Mouse (Mus musculus) stomach, embryonic 16.5 days (tissue): ENCODE data around the gene C2cd3. TPM values are rescaled to one million over a fixed set of nuclear protein-coding genes. Genes with fewer than 3 reads are reported as not detected.

Source experiments
- ATAC-seq: fragments of 200-750 bp; cut with Nextera tagmentation; 2 replicates; pipeline ENCODE4 v1.8.0; 2017; ENCODE audit warnings: moderate number of reproducible peaks, moderate TSS enrichment; ENCODE audit not compliant: insufficient read depth, low FRiP score
- H3K27ac ChIP-seq: fragments of 300-500 bp; sonication (generic); 2 replicates; pipeline ENCODE4 v1.5.1; 2014; ENCODE audit warnings: low read length
- H3K27me3 ChIP-seq: fragments of 300-500 bp; sonication (generic); 2 replicates; pipeline ENCODE4 v1.6.1; 2014; ENCODE audit warnings: low read length, control low read depth, mixed read lengths; ENCODE audit not compliant: control insufficient read depth, insufficient read depth
- H3K36me3 ChIP-seq: fragments of 300-500 bp; sonication (generic); 2 replicates; pipeline ENCODE4 v1.6.1; 2014; ENCODE audit warnings: low read length; ENCODE audit not compliant: control insufficient read depth, insufficient read depth
- H3K4me1 ChIP-seq: fragments of 300-500 bp; sonication (generic); 2 replicates; pipeline ENCODE4 v1.6.1; 2014; ENCODE audit warnings: low read length, control low read depth, mixed read lengths; ENCODE audit not compliant: control insufficient read depth, insufficient read depth
- H3K4me2 ChIP-seq: fragments of 300-500 bp; sonication (generic); 2 replicates; pipeline ENCODE4 v1.6.1; 2014; ENCODE audit warnings: low read depth, low read length, mixed read lengths
- H3K4me3 ChIP-seq: fragments of 300-500 bp; sonication (generic); replicated peaks from 2 replicates; pipeline ENCODE4 v1.5.1; 2014; ENCODE audit warnings: mild to moderate bottlenecking, low read length
- H3K9ac ChIP-seq: fragments of 300-500 bp; sonication (generic); 2 replicates; pipeline ENCODE4 v1.6.1; 2014; ENCODE audit warnings: low read length
- H3K9me3 ChIP-seq: fragments of 300-500 bp; sonication (generic); replicated peaks from 2 replicates; pipeline ENCODE4 v1.6.1; 2016; ENCODE audit warnings: low read length, control low read depth; ENCODE audit not compliant: control insufficient read depth
- WGBS: fragments of 180-500 bp; shearing (Covaris S2); extraction: QIAGEN DNeasy Blood & Tissue Kit; methylation state at CpG from one replicate; pipeline ENCODE4 v1.1.7; 2014; 5-methylcytosine and 5-hydroxymethylcytosine counted together
- polyA plus RNA-seq: library from polyadenylated mRNA; unstranded; fragments of >200 nt; fragmentation: Nextera tagmentation; extraction: Ambion mirVana; gene quantifications from 2 replicates; pipeline ENCODE4 v1.2.1, GENCODE M21; 2015

C2cd3 gene
- polyA plus RNA-seq, 1 experiment from 2014 or later = 19.6 TPM

DNA sequence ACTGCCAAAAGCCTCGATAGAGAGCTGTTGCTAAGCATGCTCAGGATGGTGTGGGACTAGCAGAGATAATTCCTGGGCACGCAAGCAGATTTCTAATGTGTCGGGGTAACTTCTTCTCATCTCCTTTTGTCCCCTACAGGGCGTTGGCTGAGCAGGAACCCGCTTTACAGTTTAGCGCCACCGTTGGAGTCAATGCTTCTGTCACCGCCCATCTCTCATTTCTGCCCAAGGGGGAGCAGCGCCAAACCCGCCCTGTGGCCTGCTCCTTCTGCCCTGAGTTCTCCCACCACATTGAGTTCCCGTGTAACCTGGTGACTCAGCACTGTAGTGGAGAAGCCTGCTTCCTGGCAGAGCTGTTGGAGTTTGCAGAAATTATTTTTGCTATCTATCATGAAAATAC lies 57.9 kb downstream of the C2cd3 start:
- H3K27me3 ChIP-seq = no peaks in the 10 kb centered on the region
- no peak overlapping the region for H3K4me2 ChIP-seq
- H3K36me3 ChIP-seq = peaks cover 23% of the 10 kb centered on the region
- H3K9ac ChIP-seq = no peak overlapping the region
- H3K27ac ChIP-seq = peak overlapping the region; percentile 39; the same call in 1 of the 2 replicates
- no peaks in the 10 kb centered on the region for H3K9me3 ChIP-seq
- WGBS = 81% methylated on average over 11 of the region's 11 CpGs
- no peak for ATAC-seq
- no peaks in the 10 kb centered on the region for H3K4me1 ChIP-seq
- H3K4me3 ChIP-seq = no peak overlapping the region

DNA sequence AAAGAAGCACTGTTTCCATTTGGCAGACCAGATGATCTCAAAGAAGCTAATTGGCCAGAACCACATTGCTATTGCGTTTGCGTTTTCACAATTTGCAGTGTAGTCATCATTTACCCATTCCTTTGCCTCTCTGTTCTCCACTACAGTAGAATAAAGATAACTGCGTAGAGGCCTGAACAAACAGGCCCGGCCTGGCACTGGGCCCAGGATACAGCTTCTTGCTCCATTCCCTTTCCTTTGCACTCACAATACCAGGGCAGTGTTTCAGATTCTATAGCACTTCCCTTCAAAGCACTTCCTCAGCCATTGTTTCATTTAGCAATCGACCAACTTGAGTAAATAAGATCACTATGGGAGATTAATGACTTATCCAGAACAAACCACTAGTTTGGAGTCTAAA lies 59.1 kb downstream of the C2cd3 start:
- peak; percentile 88 for ATAC-seq
- 61% methylated on average over 5 of the region's 5 CpGs for WGBS
- peak overlapping the region; percentile 39 for H3K27ac ChIP-seq
- H3K9me3 ChIP-seq = no peaks in the 10 kb centered on the region
- H3K36me3 ChIP-seq = peaks cover 17% of the 10 kb centered on the region
- no peaks in the 10 kb centered on the region for H3K4me1 ChIP-seq
- no peak overlapping the region for H3K4me2 ChIP-seq
- H3K27me3 ChIP-seq = no peaks in the 10 kb centered on the region
- no peak overlapping the region for H3K4me3 ChIP-seq
- H3K9ac ChIP-seq = no peak overlapping the region

DNA sequence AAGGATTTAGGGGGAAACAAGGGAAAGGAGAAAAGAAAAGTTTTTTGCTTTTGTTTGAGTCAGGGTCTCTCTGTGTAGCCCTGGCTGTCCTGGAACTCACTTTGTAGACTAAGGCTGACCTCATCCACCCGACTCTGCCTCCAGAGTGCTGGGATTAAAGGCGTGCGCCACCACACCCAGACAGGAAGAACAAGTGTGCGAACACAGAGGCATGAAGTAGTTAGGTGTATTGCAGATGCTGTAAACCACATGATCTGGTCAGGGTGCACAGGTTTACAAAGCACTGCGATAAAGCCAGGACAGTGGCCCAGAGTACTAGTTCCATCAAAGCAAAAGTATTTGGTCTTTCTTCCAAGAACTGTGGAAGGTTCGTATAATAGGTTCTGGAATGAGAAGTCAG lies 61.3 kb downstream of the C2cd3 start:
- Histone ChIP-seq H3K4me3 (no peak overlapping the region), H3K4me2 (no peak overlapping the region), H3K27ac (no peak overlapping the region), H3K27me3 (no peaks in the 10 kb centered on the region), H3K4me1 (no peaks in the 10 kb centered on the region), H3K9ac (no peak overlapping the region), H3K36me3 (peaks cover 20% of the 10 kb centered on the region; the same call in 1 of the 2 replicates), H3K9me3 (no peaks in the 10 kb centered on the region)
- WGBS = 84% methylated on average over 6 of the region's 6 CpGs
- no peak for ATAC-seq

DNA sequence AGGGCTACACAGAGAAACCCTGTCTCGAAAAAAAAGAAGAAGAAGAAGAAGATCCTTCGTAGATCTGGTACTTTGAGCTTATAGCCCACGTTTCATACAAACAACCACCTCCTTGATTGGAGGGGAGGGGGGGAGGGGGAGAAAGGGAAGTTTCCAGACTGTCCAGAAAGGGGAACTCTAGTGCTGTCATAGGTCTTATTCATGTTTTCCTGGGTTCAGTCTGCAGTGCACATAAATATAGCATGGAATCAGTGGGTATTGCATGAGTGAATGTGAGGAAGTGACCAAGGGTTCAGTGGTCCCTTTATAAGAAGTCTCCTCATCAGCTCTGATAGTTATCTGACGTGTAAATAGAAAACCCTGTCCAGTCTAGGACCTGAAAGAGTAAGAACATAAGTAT lies 71.7 kb downstream of the C2cd3 start:
- Histone ChIP-seq H3K36me3 (0 out of 2 replicates have a peak, but pooled peaks cover 7% of the 10 kb centered on the region), H3K4me1 (no peaks in the 10 kb centered on the region), H3K4me2 (no peak overlapping the region), H3K27ac (no peak overlapping the region), H3K9me3 (no peaks in the 10 kb centered on the region), H3K27me3 (no peaks in the 10 kb centered on the region), H3K4me3 (no peak overlapping the region), H3K9ac (no peak overlapping the region)
- 87% methylated on average over 4 of the region's 4 CpGs for WGBS
- ATAC-seq = no peak

DNA sequence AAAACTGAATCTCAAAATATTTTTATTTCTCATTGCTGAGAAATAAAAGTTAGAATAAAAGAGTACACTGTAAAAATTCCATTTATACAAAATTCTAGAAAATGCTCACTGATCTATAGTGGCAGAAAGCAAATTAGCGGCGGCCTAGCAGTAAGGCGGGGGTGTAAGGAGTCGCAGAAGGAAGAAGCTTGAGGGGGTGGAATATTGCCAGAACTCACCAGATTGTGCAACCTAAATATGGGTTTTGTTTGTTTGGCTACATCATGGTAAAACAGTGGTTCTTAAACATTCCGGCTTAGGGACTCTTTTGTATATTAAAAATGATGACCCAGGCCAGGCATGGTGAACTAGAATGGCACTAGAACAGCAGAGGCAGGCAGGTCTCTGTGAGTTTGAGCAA lies 74.2 kb downstream of the C2cd3 start:
- 93% methylated on average over 5 of the region's 5 CpGs for WGBS
- no peaks in the 10 kb centered on the region for H3K4me1 ChIP-seq
- no peaks in the 10 kb centered on the region for H3K27me3 ChIP-seq
- no peak for ATAC-seq
- peaks cover 15% of the 10 kb centered on the region; the same call in 1 of the 2 replicates for H3K36me3 ChIP-seq
- no peak overlapping the region for H3K27ac ChIP-seq
- no peak overlapping the region for H3K4me3 ChIP-seq
- H3K4me2 ChIP-seq = no peak overlapping the region
- H3K9me3 ChIP-seq = no peaks in the 10 kb centered on the region
- no peak overlapping the region for H3K9ac ChIP-seq

DNA sequence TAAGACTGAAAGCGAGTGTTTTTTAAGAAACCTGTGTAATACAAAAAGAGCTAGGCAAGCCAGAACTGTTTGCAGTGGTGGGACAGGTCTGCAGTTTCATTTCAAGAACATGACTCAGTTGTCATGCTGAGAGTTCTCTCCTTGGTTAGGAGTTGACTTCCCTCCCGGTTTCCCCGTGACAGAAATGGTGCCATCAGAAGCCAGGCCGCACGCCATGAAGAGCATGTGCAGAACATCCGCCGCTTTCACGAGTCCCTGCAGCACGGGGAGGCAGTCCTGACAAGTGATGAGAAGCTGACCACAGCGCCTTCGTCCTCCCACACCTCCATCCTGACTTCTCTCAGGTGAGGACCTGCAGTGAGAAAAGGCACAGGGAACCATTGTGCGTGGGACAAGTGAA lies 76.5 kb downstream of the C2cd3 start:
- no peak for ATAC-seq
- 94% methylated on average over 12 of the region's 12 CpGs for WGBS
- no peaks in the 10 kb centered on the region for H3K27me3 ChIP-seq
- no peak overlapping the region for H3K4me3 ChIP-seq
- H3K9me3 ChIP-seq = no peaks in the 10 kb centered on the region
- H3K27ac ChIP-seq = no peak overlapping the region
- no peak overlapping the region for H3K4me2 ChIP-seq
- no peaks in the 10 kb centered on the region for H3K4me1 ChIP-seq
- no peak overlapping the region for H3K9ac ChIP-seq
- peaks cover 22% of the 10 kb centered on the region for H3K36me3 ChIP-seq

DNA sequence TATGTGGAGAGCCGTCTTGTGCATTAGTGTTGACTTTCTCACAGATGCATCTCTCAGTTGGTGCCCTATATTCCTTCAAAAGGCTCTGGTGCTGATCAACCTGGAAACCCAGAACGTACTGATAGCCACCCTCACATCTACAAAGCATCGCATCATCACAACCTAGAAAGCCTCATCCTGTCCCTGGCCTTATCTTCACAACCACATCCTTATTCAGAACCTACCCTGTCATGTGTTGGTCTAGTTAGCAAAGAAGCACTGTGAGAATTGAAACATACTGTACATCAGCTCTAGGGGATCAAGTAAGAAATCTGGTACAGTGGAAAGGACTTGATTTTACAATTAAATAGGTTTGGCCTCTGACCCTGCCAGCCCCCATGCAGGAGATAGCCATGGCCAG lies 77.0 kb downstream of the C2cd3 start:
- Histone ChIP-seq H3K4me3 (no peak overlapping the region), H3K27me3 (no peaks in the 10 kb centered on the region), H3K4me2 (no peak overlapping the region), H3K9ac (no peak overlapping the region), H3K4me1 (no peaks in the 10 kb centered on the region), H3K36me3 (peaks cover 22% of the 10 kb centered on the region), H3K27ac (no peak overlapping the region), H3K9me3 (no peaks in the 10 kb centered on the region)
- no peak for ATAC-seq
- 95% methylated on average over 3 of the region's 3 CpGs for WGBS

DNA sequence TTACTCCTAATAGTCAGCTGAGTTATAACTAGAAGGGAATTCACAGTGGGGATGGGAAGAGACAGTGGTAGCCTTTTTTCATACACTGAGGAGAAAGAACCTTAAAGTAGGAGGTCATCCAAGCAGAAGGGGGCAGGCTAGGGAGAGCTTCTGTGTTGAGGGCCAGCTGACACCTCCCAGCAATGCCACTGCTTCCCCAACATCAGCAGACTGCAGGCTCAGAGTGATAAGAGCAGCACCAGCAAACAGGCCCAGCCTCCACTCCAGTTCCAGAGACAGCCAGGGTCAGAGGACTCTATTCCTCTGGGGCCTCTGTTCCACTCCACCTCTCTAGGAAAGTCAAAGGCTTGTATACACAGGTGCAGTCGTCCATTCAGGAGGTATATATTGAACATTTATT lies 86.1 kb downstream of the C2cd3 start:
- Histone ChIP-seq H3K9me3 (no peaks in the 10 kb centered on the region), H3K27ac (no peak overlapping the region), H3K4me1 (peaks cover 4% of the 10 kb centered on the region; the same call in 1 of the 2 replicates), H3K4me3 (no peak overlapping the region), H3K4me2 (no peak overlapping the region), H3K36me3 (peaks cover 19% of the 10 kb centered on the region; the same call in 1 of the 2 replicates), H3K27me3 (no peaks in the 10 kb centered on the region), H3K9ac (no peak overlapping the region)
- ATAC-seq = peak; percentile 78; the same call in 1 of the 2 replicates
- 45% methylated on average over 1 of the region's 1 CpGs for WGBS

DNA sequence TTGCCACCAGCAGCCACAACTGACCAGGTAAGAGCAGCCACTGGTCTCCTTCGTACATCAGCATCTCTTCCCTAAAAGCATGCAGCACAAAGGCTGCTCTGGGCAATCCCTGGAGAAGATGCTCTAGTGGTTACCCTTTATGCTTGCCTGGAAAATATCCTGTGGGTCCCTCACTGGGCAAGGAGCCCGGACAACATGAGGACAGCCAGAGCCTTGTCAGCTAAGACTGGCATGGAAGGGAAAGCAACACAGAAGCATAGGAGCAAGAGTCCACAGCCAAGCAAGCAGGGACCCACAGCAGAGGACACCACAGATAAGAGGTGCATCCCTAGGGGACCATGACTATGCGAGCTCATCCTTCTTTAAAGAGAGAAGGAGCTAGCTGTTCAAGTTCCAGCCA lies 87.8 kb downstream of the C2cd3 start:
- no peak overlapping the region for H3K4me3 ChIP-seq
- H3K4me1 ChIP-seq = peaks cover 10% of the 10 kb centered on the region; the same call in 1 of the 2 replicates
- peaks cover 16% of the 10 kb centered on the region; the same call in 1 of the 2 replicates for H3K36me3 ChIP-seq
- H3K27me3 ChIP-seq = no peaks in the 10 kb centered on the region
- 95% methylated on average over 3 of the region's 3 CpGs for WGBS
- no peak overlapping the region for H3K4me2 ChIP-seq
- H3K9me3 ChIP-seq = no peaks in the 10 kb centered on the region
- no peak for ATAC-seq
- no peak overlapping the region for H3K27ac ChIP-seq
- H3K9ac ChIP-seq = no peak overlapping the region
